Mouse (Mus musculus) embryonic facial prominence, embryonic 14.5 days (tissue): ENCODE data around the gene Ergic2. TPM values are rescaled to one million over a fixed set of nuclear protein-coding genes. Genes with fewer than 3 reads are reported as not detected.
"Not testable (repeated sequence)": the region's sequence is repeated elsewhere in the genome, so short reads cannot be mapped to it uniquely, and the experiment has no call there.

Source experiments
- ATAC-seq: fragments of 200-750 bp; cut with Nextera tagmentation; 2 replicates; pipeline ENCODE4 v1.8.0; 2017; ENCODE audit warnings: low read depth, moderate number of reproducible peaks, moderate TSS enrichment
- DNase-seq: peaks from one replicate; pipeline ENCODE4 v3.0.0-alpha.2; 2015; ENCODE audit warnings: low spot score
- H3K27ac ChIP-seq: fragments of 300-500 bp; sonication (generic); replicated peaks from 2 replicates; pipeline ENCODE4 v1.5.1; 2014; ENCODE audit warnings: low read depth, mild to moderate bottlenecking, low read length, moderate library complexity
- H3K27me3 ChIP-seq: fragments of 300-500 bp; sonication (generic); replicated peaks from 2 replicates; pipeline ENCODE4 v1.6.1; 2014; ENCODE audit warnings: low read length; ENCODE audit not compliant: control insufficient read depth, insufficient read depth
- H3K36me3 ChIP-seq: fragments of 300-500 bp; sonication (generic); 2 replicates; pipeline ENCODE4 v1.6.1; 2014; ENCODE audit warnings: low read length, mixed read lengths; ENCODE audit not compliant: control insufficient read depth, insufficient read depth
- H3K4me1 ChIP-seq: fragments of 300-500 bp; sonication (generic); 2 replicates; pipeline ENCODE4 v1.6.1; 2014; ENCODE audit warnings: antibody characterized with exemption, low read length; ENCODE audit not compliant: control insufficient read depth, insufficient read depth
- H3K4me2 ChIP-seq: fragments of 300-500 bp; sonication (generic); 2 replicates; pipeline ENCODE4 v1.6.1; 2014; ENCODE audit warnings: low read depth, mild to moderate bottlenecking, low read length, moderate library complexity, mixed read lengths
- H3K4me3 ChIP-seq: fragments of 300-500 bp; sonication (generic); 2 replicates; pipeline ENCODE4 v1.5.1; 2014; ENCODE audit warnings: low read depth, mild to moderate bottlenecking, low read length
- H3K9ac ChIP-seq: fragments of 300-500 bp; sonication (generic); 2 replicates; pipeline ENCODE4 v1.6.1; 2014; ENCODE audit warnings: low read depth, mild to moderate bottlenecking, low read length, moderate library complexity, mixed read lengths
- H3K9me3 ChIP-seq: fragments of 300-500 bp; sonication (generic); 2 replicates; pipeline ENCODE4 v1.6.1; 2016; ENCODE audit warnings: low read length; ENCODE audit not compliant: control insufficient read depth
- WGBS: fragments of 180-500 bp; shearing (Covaris S2); extraction: QIAGEN DNeasy Blood & Tissue Kit; methylation state at CpG from one replicate; pipeline ENCODE4 v1.1.7; 2014; 5-methylcytosine and 5-hydroxymethylcytosine counted together
- polyA plus RNA-seq: library from polyadenylated mRNA; unstranded; fragments of >200 nt; fragmentation: Nextera tagmentation; extraction: Ambion mirVana; gene quantifications from 2 replicates; pipeline ENCODE4 v1.2.1, GENCODE M21; 2014

Gene Ergic2
- polyA plus RNA-seq, 1 experiment from 2014 or later = 198 TPM

- Histone ChIP-seq H3K4me1 (no peaks in the 10 kb centered on the region), H3K27ac (no peak overlapping the region), H3K36me3 (peaks cover 75% of the 10 kb centered on the region), H3K9me3 (no peaks in the 10 kb centered on the region), H3K4me3 (no peak overlapping the region), H3K9ac (no peak overlapping the region), H3K27me3 (no peaks in the 10 kb centered on the region), H3K4me2 (no peak overlapping the region)
- WGBS = 90% methylated on average over 6 of the region's 6 CpGs
- ATAC-seq (no peak), DNase-seq (no peak)
Measured at GRCm38 (mm10) chr6:148193972-148194701, 18.0 kb downstream of the Ergic2 start.

GRCm38 (mm10) chr6:148185694-148186093, 26.5 kb downstream of the Ergic2 start:
- no peak for DNase-seq
- WGBS = 97% methylated on average over 1 of the region's 1 CpGs
- no peak overlapping the region for H3K4me2 ChIP-seq
- H3K9ac ChIP-seq = no peak overlapping the region
- H3K4me1 ChIP-seq = no peaks in the 10 kb centered on the region
- no peak overlapping the region for H3K27ac ChIP-seq
- no peaks in the 10 kb centered on the region for H3K9me3 ChIP-seq
- ATAC-seq = no peak
- peaks cover 92% of the 10 kb centered on the region for H3K36me3 ChIP-seq
- no peaks in the 10 kb centered on the region for H3K27me3 ChIP-seq
- H3K4me3 ChIP-seq = no peak overlapping the region

GRCm38 (mm10) chr6:148172904-148173303, 39.3 kb downstream of the Ergic2 start:
- H3K9ac ChIP-seq = no peak overlapping the region
- ATAC-seq (no peak), DNase-seq (no peak)
- no peaks in the 10 kb centered on the region for H3K9me3 ChIP-seq
- no peak overlapping the region for H3K4me3 ChIP-seq
- no peaks in the 10 kb centered on the region for H3K27me3 ChIP-seq
- H3K36me3 ChIP-seq = no peaks in the 10 kb centered on the region
- no peak overlapping the region for H3K4me2 ChIP-seq
- 74% methylated on average over 3 of the region's 3 CpGs for WGBS
- H3K27ac ChIP-seq = no peak overlapping the region
- H3K4me1 ChIP-seq = no peaks in the 10 kb centered on the region

- WGBS = 54% methylated on average over 4 of the region's 4 CpGs
- not testable (repeated sequence) for ATAC-seq, DNase-seq, H3K9ac ChIP-seq, H3K9me3 ChIP-seq, H3K36me3 ChIP-seq, H3K4me1 ChIP-seq, H3K27ac ChIP-seq, H3K27me3 ChIP-seq, H3K4me3 ChIP-seq, H3K4me2 ChIP-seq
Measured at GRCm38 (mm10) chr6:148152305-148152704, 59.9 kb downstream of the Ergic2 start.

- no peak for ATAC-seq
- Histone ChIP-seq H3K27ac (no peak overlapping the region), H3K4me3 (no peak overlapping the region), H3K36me3 (no peaks in the 10 kb centered on the region), H3K4me1 (no peaks in the 10 kb centered on the region), H3K9me3 (peaks cover 8% of the 10 kb centered on the region), H3K4me2 (no peak overlapping the region), H3K27me3 (no peaks in the 10 kb centered on the region), H3K9ac (no peak overlapping the region)
- DNase-seq = no peak
- WGBS = 80% methylated on average over 1 of the region's 1 CpGs
Measured at GRCm38 (mm10) chr6:148142421-148142820, 69.8 kb downstream of the Ergic2 start.

GRCm38 (mm10) chr6:148141874-148142273, 70.3 kb downstream of the Ergic2 start:
- WGBS = 78% methylated on average over 5 of the region's 5 CpGs

GRCm38 (mm10) chr6:148139288-148139995, 72.7 kb downstream of the Ergic2 start:
- no peaks in the 10 kb centered on the region for H3K36me3 ChIP-seq
- no peak overlapping the region for H3K4me3 ChIP-seq
- H3K9ac ChIP-seq = no peak overlapping the region
- no peak overlapping the region for H3K27ac ChIP-seq
- ATAC-seq (no peak), DNase-seq (no peak)
- no peak overlapping the region for H3K4me2 ChIP-seq
- H3K9me3 ChIP-seq = peaks cover 8% of the 10 kb centered on the region
- no peaks in the 10 kb centered on the region for H3K27me3 ChIP-seq
- 83% methylated on average over 6 of the region's 6 CpGs for WGBS
- no peaks in the 10 kb centered on the region for H3K4me1 ChIP-seq

More at GRCm38 (mm10) chr6:148141874-148142273, 70.3 kb downstream of the Ergic2 start:
- Histone ChIP-seq H3K9me3 (peaks cover 8% of the 10 kb centered on the region), H3K4me1 (no peaks in the 10 kb centered on the region), H3K27me3 (no peaks in the 10 kb centered on the region), H3K4me2 (no peak overlapping the region), H3K4me3 (no peak overlapping the region), H3K27ac (no peak overlapping the region), H3K36me3 (no peaks in the 10 kb centered on the region), H3K9ac (no peak overlapping the region)
- DNase-seq (no peak), ATAC-seq (no peak)

- ATAC-seq (peak; percentile 74; the same call in 1 of the 2 replicates), DNase-seq (peak; percentile 89)
- H3K27me3 ChIP-seq = no peaks in the 10 kb centered on the region
- H3K9ac ChIP-seq = no peak overlapping the region
- H3K4me1 ChIP-seq = no peaks in the 10 kb centered on the region
- no peak overlapping the region for H3K4me2 ChIP-seq
- WGBS = 32% methylated on average over 9 of the region's 9 CpGs
- no peak overlapping the region for H3K27ac ChIP-seq
- H3K9me3 ChIP-seq = no peaks in the 10 kb centered on the region
- H3K4me3 ChIP-seq = no peak overlapping the region
- H3K36me3 ChIP-seq = no peaks in the 10 kb centered on the region
Measured at GRCm38 (mm10) chr6:148135769-148136382, 76.3 kb downstream of the Ergic2 start.
